Mouse (Mus musculus): ENCODE results near the gene Hoxa2.

Hoxa2 gene

DNA sequence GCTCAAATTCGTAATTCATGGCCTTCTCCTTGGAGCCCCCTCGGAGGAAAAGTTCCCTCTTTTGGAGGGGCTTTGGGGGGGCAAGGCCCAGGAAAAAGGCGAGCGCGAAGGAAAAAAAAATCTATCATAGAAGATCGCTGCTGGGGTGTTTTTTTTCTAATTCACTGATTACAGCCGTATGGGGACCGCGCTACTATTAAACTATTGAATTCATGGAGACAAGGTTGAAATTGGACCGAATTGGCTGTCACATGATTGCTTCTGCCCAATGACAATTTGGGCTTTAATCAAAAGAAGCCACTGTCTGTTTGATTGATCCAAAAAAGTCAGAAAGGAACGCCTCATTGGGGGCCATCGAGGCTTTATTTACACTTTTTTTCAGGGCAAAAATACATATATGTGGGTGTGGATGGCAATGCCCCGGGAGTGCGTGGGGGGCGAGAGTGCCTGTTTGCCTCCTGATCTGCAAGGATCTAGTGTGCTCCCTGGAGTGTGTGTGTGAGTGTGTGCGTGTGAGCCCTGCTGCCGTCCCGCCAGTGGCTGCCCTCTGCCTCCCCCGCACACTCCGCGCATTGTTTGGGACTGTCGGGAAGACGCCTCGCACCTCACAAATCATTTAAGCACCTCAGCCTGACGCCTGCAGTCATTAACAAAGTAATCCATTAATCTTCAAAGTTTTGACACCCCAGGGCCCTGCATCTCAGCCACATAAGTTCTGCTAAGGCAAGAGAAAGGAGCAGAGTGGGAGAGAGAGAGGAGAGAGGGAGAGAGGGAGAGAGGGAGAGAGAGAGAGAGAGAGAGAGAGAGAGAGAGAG, at the start of gene Hoxa2:
TSS of gene Hoxa2 (minus strand) at position 206 of the 815 bp plus-strand sequence.
- peak; percentile 76 to 84 for DNase-seq

DNA sequence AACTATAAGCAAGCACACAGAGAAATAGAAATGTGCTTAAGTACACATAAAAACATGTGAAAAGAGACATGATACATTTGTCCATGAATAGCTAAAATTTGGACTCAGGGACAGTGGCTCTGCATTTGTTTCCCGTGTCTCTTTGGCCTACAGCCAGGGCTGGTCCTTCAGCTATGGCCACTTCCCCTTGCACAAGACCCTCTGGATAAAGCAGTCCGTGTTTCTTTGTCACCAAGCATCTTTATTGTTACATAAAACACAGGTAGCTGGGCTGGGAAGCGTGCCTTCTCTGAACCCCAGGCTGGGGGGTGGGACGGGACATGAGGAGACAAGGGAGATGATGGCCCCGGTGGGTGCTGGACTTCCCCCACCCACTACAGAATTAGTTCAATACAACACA, 49.6 kb upstream of the Hoxa2 start:
- DNase-seq: peak; percentile 42 to 60

DNA sequence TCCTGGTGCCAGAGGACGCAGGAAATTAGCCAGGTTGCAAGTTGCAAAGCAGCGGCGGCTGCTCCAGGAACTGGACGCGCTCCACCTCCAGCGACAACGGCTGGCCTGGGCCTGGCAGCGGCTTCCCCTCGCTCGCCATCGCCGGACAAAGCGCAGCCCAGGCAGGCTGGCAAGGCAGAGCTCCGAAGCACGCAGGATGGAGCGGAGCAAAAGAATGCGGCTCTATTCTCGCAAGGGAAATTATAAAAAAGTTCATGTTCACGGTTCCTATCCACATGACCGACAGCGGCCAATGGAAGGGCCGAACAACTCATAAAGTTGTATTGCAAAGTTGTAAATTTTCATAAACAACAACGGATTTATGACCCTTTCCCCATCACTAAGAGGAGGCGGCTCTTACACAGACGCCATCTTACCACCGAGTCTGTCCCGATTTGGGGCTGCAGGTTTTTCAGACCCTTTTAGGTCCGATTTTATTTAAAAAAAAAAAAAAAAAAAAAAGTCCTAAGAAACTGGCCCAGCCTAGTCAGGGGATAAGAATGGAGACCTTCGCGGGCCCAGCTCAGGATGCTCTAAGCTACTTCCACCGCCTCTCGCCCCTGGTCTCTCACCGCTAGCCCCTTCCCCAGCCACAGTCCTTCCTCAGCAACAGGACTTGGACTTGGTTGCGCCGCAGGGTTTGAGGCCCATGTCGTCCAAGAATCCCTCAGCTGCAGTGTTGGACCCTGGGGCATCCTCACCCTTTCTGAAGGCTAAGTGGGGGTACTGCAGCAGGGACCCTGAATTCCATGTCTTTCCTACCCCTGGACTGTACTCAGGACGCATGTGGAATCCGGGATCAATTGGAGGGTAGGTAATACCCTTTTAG, 48.7 kb upstream of the Hoxa2 start, which contains the start of the genes Hoxa3 and Gm28308:
TSS of gene Hoxa3 (minus strand) at position 218 of the 868 bp plus-strand sequence.
TSS of gene Gm28308 (minus strand) at position 221 of the 868 bp plus-strand sequence.
- DNase-seq: peak; percentile 83 to 89

DNA sequence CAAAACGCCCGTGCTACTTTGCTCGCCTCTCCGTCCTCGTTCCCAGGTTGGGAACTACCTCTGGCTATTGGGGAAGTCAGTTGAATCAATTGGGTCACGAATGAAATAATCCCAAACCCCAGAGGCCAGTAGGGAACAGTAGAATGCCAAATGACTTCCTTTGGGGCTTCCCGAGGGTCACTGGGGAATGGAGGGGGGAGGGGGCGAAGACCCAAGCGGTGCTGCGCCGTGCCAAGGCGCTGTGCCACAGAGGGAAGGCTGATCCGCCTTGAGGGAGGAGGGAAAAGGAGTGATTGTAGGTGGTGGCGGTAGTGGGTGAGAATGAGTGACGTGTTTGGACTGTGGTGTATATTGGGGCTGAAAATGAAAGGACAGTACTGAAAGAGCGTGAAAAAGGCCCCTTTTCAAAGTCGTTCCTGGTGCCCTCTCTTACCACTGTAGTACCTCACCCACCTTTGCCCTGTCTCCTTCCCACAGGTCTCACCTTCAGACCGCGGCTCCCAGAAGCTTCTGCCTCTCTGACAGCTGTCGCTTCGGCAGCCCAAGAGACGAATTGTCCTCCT, 48.0 kb upstream of the Hoxa2 start:
- peak; percentile 71 to 79 for DNase-seq

- DNase-seq: peak; percentile 53 to 73
These were observed 47.3 kb upstream of the Hoxa2 start for GRCm38 (mm10) chr6:52211961-52212360.

GRCm38 (mm10) chr6:52211170-52211935, 46.7 kb upstream of the Hoxa2 start:
- DNase-seq: peak; percentile 92 to 94

DNA sequence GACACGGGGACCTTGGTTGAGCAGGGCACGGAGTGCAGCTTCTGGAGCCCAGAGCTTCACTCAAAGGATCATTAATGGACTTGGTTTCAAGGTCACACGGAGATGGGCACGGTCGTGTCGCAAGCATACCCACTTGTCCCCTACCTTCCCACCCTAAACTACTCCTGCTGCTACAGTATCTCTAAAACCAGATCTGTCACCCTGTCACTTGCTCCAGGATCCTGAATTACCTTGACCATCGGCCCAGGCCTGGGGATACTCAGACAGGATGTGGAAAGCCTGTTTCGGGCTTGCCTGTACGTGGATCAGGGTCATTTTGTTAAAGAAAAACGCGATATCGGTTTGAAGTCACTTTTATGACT, 45.0 kb upstream of the Hoxa2 start:
- peak in 1 of 2 experiments; percentile 43 for DNase-seq

- DNase-seq: peak; percentile 32 to 59
These were observed 44.4 kb upstream of the Hoxa2 start for GRCm38 (mm10) chr6:52208868-52209684.

DNA sequence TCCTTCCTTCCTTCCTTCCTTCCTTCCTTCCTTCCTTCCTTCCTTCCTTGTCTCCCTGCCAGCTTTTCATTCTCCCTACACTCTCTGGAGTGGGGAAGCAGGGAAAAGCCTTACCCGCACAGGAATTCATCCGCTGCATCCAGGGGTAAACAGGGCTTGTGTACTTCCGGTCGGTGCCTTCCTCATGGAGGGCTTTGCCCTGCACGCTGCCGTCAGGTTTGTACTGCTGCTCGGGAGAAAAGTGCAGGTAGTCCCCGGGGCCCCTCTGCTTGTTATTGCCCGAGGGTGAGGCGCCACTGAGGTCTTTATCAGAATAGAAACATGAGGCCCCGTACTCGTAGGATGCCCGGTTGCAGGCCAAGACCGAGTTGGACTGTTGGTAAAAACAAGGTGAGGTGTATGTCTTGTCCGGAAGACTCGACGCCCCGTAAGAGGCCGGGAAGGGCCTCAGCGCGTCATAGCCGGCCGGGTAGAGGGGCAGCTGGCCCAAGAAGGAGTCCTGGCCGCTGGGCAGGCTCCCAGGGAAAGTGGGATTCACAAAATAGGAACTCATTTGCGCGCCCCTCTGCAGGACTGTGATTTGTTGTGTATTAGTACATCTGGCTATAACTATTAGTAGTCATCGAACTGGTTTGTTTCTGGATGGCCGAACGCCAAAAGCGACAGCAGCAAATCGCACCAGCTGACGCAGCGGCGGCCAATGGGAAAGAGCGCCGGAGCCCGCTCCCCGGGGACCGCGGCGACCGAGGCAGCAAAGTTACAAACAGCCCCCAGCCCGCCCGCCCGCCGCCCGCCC, 43.6 kb upstream of the Hoxa2 start, which contains the start of gene Hoxa6:
TSS of gene Hoxa6 (minus strand) at position 651 of the 796 bp plus-strand sequence.
- peak; percentile 83 to 90 for DNase-seq

- no peak for DNase-seq
These were observed 43.0 kb upstream of the Hoxa2 start for GRCm38 (mm10) chr6:52207684-52207976.

GRCm38 (mm10) chr6:52206882-52207683, 42.5 kb upstream of the Hoxa2 start:
- DNase-seq: no peak

DNA sequence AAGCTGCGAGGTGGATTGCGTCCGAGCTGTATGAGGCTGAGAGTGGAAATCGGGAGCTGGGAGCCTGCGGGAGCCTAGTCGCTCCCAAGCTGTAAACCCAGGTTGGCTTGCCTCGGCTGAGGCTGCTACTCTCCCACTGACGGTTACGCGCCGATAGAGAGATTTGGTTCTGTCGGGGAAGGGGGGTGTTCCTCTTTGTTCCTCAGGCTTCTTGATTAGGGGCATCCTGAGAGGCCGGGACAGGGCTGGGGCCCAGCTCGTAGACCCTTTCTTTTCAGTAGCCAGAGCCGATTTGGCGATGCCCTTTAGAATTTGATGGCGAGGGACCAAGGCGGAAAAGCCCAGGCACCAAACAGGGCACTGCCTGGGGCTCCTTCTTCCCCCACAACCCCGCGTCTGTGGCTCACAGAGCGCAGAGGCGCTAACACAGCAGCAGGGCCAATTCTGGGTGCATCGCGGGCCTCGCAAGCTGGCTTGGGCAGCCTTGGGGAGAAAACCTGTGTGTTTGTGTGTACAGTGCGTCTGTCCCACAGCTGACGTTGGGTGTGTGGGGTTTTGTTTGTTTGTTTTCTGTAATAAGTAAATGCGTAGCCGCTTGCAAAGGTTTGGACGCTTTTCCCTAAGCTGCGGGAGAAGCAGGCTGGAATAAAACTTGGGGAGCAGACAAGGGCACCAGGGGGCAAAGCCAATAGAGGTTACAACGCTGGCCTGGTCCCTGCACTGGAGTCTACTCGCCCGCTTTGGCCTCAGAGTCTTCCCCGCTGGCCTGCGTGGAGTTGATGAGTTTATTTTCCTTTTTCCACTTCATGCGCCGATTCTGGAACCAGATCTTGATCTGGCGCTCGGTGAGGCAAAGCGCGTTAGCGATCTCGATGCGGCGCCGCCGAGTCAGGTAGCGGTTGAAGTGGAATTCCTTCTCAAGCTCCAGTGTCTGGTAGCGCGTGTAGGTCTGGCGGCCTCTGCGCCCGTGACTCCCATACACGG, 41.3 kb upstream of the Hoxa2 start:
- peak; percentile 58 to 70 for DNase-seq

GRCm38 (mm10) chr6:52205221-52205620, 40.6 kb upstream of the Hoxa2 start:
- DNase-seq: peak; percentile 37 to 57

DNA sequence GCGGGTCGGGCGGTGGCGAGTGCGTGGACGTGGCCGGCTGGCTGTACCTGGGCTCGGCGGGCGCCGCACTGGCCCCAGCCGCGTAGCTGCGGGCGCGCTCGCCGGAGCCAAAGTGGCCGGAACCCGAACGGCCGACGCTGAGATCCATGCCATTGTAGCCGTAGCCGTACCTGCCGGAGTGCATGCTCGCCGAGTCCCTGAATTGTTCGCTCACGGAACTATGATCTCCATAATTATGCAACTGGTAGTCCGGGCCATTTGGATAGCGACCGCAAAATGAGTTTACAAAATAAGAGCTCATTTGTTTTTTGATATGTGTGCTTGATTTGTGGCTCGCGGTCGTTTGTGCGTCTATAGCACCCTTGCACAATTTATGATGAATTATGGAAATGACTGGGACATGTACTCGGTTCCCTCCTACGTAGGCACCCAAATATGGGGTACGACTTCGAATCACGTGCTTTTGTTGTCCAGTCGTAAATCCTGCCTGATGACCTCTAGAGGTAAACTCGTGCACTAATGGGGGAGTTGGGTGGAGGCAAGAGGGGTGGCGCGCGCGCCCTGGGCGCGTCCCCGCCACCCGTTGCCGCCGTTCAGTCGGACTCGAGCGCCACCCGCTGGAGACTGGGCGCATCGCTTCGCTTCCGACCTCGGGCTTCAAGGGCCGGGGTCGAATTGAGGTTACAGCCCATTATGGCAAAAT, 39.6 kb upstream of the Hoxa2 start, which contains the start of gene Hoxa5:
TSS of gene Hoxa5 (minus strand) at position 538 of the 703 bp plus-strand sequence.
- DNase-seq: peak; percentile 96 to 97

DNA sequence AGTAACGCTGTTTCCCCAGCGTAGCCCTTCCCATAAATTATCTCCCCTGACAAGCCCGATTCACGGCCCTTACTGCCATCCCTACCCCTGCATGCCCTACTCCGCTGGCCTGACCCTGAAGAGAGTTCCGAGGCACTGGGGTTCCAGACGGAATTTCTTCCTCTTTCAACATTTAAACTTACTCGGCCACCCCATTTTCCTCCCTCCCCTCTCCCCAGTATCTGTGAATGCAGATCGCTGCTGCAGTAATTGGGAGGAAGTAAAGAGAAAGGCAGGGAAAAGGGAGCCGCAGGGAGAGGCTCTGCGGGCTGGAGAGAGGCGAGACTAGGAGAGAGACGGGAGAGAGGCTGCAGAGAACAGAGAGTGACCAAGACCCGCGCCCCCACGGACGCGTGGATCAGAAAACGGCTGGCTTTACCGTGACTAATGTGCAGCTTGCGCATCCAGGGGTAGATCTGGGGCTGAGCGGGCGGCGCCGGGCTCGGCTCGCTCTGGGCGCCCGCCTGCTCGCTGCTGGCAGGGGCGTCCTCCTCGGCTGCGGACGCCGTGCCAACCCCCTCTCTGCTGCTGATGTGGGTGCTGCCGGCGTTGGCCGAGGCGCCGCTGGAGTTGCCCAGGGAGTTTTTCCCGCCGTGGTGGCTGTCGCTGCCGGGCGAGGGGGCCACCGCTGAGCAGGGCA, 38.9 kb upstream of the Hoxa2 start:
- DNase-seq: peak; percentile 61 to 76

DNA sequence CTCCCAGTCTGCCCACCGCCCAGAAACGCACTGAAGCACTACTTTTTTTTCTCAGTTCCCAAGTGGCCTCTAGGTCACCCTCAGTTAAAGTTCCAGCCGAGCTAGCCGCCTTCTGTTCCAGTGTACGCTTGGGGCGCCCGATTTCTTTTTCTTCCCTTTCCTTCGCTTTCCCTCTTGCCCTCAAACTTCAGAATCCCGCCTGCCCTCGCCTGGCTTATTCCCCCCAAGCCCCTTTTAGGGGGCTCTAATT, 38.4 kb upstream of the Hoxa2 start:
- peak; percentile 64 to 72 for DNase-seq

- DNase-seq: peak; percentile 52 to 58
These were observed 37.9 kb upstream of the Hoxa2 start for GRCm38 (mm10) chr6:52202362-52203120.
